Mouse (Mus musculus): ENCODE data around the gene Fbxo22.

GRCm38 (mm10) chr9:55271960-55272560 lies 63.3 kb downstream of the Fbxo22 start:
- TF ChIP-seq CTCF (IDR thresholded peaks at IDR 0.05; ENCODE audit: low read depth, low read length): no peak
- TF ChIP-seq POLR2A (IDR thresholded peaks at IDR 0.05; ENCODE audit: borderline replicate concordance, low read depth, low read length): no peak

Measured in bone marrow macrophage, adult 2 months (primary cell).